Mouse (Mus musculus) liver, postnatal 0 days (tissue): ENCODE measurements around the gene Slc1a2.

Experiments used
- CTCF ChIP-seq: sonication (generic); IDR thresholded peaks from 2 replicates; pipeline ENCODE4 v1.5.1; 2016; ENCODE audit warnings: antibody characterized with exemption, low read depth
- EP300 ChIP-seq: IDR thresholded peaks from 2 replicates; pipeline ENCODE4 v1.6.1; 2016; ENCODE audit warnings: antibody characterized with exemption, low read depth, mild to moderate bottlenecking

DNA sequence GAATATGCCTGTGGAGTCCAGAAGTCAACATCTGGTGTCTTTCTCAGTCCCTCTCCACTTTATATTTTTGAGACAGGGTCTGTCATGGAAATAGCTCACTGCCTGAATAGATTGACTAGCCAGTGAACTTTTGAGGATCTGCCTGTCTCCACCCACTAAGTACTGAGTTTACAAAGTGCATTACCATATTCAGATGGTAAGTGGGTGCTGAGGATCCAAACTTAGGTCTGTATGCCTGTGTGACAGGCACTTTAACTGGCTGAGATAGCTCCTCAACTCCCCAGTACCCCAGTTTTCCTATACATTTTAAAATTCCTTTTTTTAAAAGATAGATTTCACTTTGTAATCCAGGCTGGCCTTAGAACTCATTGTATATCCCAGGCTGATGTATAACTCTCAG lies 35.5 kb upstream of the Slc1a2 start:
- TF ChIP-seq CTCF = no peak
- TF ChIP-seq EP300 = no peak
